In the genomic region with DNA sequence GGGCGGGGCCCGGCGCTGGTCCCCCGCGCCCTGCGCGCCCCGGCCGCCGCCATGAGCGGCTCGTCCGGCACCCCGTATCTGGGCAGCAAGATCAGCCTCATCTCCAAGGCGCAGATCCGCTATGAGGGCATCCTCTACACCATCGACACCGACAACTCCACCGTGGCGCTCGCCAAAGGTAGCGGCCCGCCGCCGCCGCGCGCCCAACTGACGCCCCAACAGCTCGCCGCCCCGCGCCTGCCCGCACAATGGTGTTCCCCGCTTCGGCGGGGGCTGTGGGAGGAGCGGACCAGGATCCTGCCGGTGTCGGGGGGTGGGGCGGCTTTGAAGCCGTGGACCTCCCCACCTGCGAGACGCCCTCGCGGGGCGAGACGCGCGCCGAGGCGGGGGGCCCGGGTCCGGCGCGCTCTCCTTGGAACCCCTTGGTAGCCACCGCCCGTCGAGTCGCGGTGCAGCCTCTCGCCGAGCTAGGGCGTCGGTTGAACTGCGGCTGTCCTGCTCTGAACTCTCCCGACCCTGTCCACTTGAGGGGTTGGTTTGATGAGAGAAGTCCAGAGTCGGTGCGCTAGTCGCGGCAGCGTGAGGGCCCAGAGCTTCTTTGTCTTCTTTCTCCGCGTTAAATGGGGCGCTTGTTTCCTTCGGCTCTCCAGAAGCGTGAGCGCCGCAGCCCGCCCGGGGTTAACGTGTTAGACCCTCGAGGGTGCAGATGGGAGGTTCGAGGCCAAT, we compare ENCODE assay signal across 8 mouse cellular contexts. TPM values are rescaled to one million over a fixed set of nuclear protein-coding genes. Genes with fewer than 3 reads are reported as not detected.
DNase-seq lines count a peak whose midpoint lies in the region; ATAC-seq and TF ChIP-seq lines count a peak whose summit lies in the region.

No protein-coding gene starts in this region.

- H3K9me3 ChIP-seq in ES-Bruce4 (replicated peaks; ENCODE audit: control insufficient read depth, insufficient read depth, low read length, poor library complexity, severe bottlenecking), result no peaks in the 10 kb centered on the region
- no peaks in the 10 kb centered on the region for H3K9me3 ChIP-seq in heart, embryonic 13.5 days
- H3K9me3 ChIP-seq in stomach, embryonic 15.5 days, result no peaks in the 10 kb centered on the region

- under 1% methylated on average over 83 of the region's 84 CpGs for WGBS in heart, embryonic 13.5 days
- 2% methylated on average over 83 of the region's 84 CpGs for WGBS in stomach, embryonic 15.5 days

- no peak for TF ChIP-seq POLR2A in ES-Bruce4 (IDR thresholded peaks at IDR 0.05; ENCODE audit: insufficient read depth, low read length)

- peaks cover 5% of the 10 kb centered on the region; the same call in 1 of the 2 replicates for H3K36me3 ChIP-seq in ES-Bruce4 (ENCODE audit: control insufficient read depth, insufficient read depth, low read length, poor library complexity, severe bottlenecking)
- peaks cover 29% of the 10 kb centered on the region for H3K36me3 ChIP-seq in heart, embryonic 13.5 days
- peaks cover 19% of the 10 kb centered on the region; the same call in 1 of the 2 replicates for H3K36me3 ChIP-seq in stomach, embryonic 15.5 days

- H3K4me3 ChIP-seq in ES-Bruce4 (ENCODE audit: low read depth, low read length), result peak overlapping the region; percentile 74
- H3K4me3 ChIP-seq in heart, embryonic 13.5 days, result peak overlapping the region; percentile 85
- peak overlapping the region; percentile 95 for H3K4me3 ChIP-seq in stomach, embryonic 15.5 days (replicated peaks)

- H3K27me3 ChIP-seq in ES-Bruce4 (ENCODE audit: control insufficient read depth, insufficient read depth, low read length, poor library complexity, severe bottlenecking), result no peaks in the 10 kb centered on the region; the same call in 1 of the 2 replicates
- H3K27me3 ChIP-seq in heart, embryonic 13.5 days (replicated peaks), result peaks cover 33% of the 10 kb centered on the region
- peaks cover 7% of the 10 kb centered on the region; the same call in 1 of the 2 replicates for H3K27me3 ChIP-seq in stomach, embryonic 15.5 days (replicated peaks)

- TF ChIP-seq EP300 in ES-Bruce4 (IDR thresholded peaks at IDR 0.05; ENCODE audit: insufficient read depth, low read depth, low read length), result no peak

- no peaks in the 10 kb centered on the region for H3K4me1 ChIP-seq in ES-Bruce4 (ENCODE audit: control insufficient read depth, insufficient read depth, low read length)
- H3K4me1 ChIP-seq in heart, embryonic 13.5 days, result peaks cover 43% of the 10 kb centered on the region
- H3K4me1 ChIP-seq in stomach, embryonic 15.5 days, result peaks cover 28% of the 10 kb centered on the region

- no peak overlapping the region for H3K27ac ChIP-seq in ES-Bruce4 (ENCODE audit: insufficient read depth, low read length)
- H3K27ac ChIP-seq in heart, embryonic 13.5 days (replicated peaks), result peak overlapping the region; percentile 92
- peak overlapping the region; percentile 94 for H3K27ac ChIP-seq in stomach, embryonic 15.5 days

- TF ChIP-seq CTCF in ES-Bruce4 (IDR thresholded peaks at IDR 0.05; ENCODE audit: low read depth, low read length), result no peak

- ATAC-seq in frontal cortex, adult (ENCODE audit: low TSS enrichment), result peak; percentile 22
- peak; percentile 11; the same call in 1 of the 2 replicates for ATAC-seq in heart, embryonic 13.5 days (ENCODE audit: extremely low read depth, insufficient number of reproducible peaks, low FRiP score, low TSS enrichment)
- peak; percentile 6; the same call in 1 of the 2 replicates for ATAC-seq in megakaryocyte, adult 5-6 weeks (ENCODE audit: poor library complexity, severe bottlenecking)
- peak; percentile 0; the same call in 1 of the 2 replicates for ATAC-seq in stomach, embryonic 15.5 days (ENCODE audit: insufficient read depth, low FRiP score, low read depth)

- peak overlapping the region; percentile 92 for H3K9ac ChIP-seq in ES-Bruce4 (ENCODE audit: low read depth, poor library complexity, severe bottlenecking)
- H3K9ac ChIP-seq in heart, embryonic 13.5 days, result peak overlapping the region; percentile 97
- H3K9ac ChIP-seq in stomach, embryonic 15.5 days, result peak overlapping the region; percentile 91

- H3K4me2 ChIP-seq in heart, embryonic 13.5 days, result peak overlapping the region; percentile 91
- peak overlapping the region; percentile 77 for H3K4me2 ChIP-seq in stomach, embryonic 15.5 days

- DNase-seq in frontal cortex, postnatal 36 days (ENCODE audit: low spot score in 2 of 2), result no peak
- peak; percentile 70 to 72 for DNase-seq in cerebellum, postnatal 14 days
- peak; percentile 28 to 71 for DNase-seq in kidney, postnatal 25 days

RNA-seq across cellular contexts. Expression of gene Lsm14b, which starts 0.5 kb away (rescaled TPM):
- 55.6 and 59.8 TPM in 2 replicates for polyA plus RNA-seq in ES-Bruce4 (2011; ENCODE audit: insufficient read depth, insufficient read length, low read depth, missing spikeins)
- 4.8 and 5.3 TPM in 2 replicates for polyA plus RNA-seq in heart, embryonic 13.5 days (2015; fragmentation: Nextera tagmentation; extraction: Ambion mirVana)
- total RNA-seq in megakaryocyte, adult 5-6 weeks (2015), result 10.6 and 10.9 TPM in 2 replicates
- 28.8 and 31.0 TPM in 2 replicates for total RNA-seq in megakaryocyte, adult 5-6 weeks (2017)
- 6.0 and 8.1 TPM in 2 replicates for polyA plus RNA-seq in stomach, embryonic 15.5 days (2015; fragmentation: Nextera tagmentation; extraction: Ambion mirVana)

RNA-seq across cellular contexts. Expression of gene Psma7, which starts 16.9 kb away (rescaled TPM):
- 257 and 264 TPM in 2 replicates for polyA plus RNA-seq in ES-Bruce4 (2011; ENCODE audit: insufficient read depth, insufficient read length, low read depth, missing spikeins)
- polyA plus RNA-seq in heart, embryonic 13.5 days (2015; fragmentation: Nextera tagmentation; extraction: Ambion mirVana), result 382 and 477 TPM in 2 replicates
- 439 and 533 TPM in 2 replicates for total RNA-seq in megakaryocyte, adult 5-6 weeks (2015)
- 536 and 608 TPM in 2 replicates for total RNA-seq in megakaryocyte, adult 5-6 weeks (2017)
- 558 and 580 TPM in 2 replicates for polyA plus RNA-seq in stomach, embryonic 15.5 days (2015; fragmentation: Nextera tagmentation; extraction: Ambion mirVana)

RNA-seq across cellular contexts. Expression of gene Ss18l1, which starts 17.0 kb away (rescaled TPM):
- polyA plus RNA-seq in ES-Bruce4 (2011; ENCODE audit: insufficient read depth, insufficient read length, low read depth, missing spikeins), result 5.1 TPM in 2 replicates
- 2.5 and 3.0 TPM in 2 replicates for polyA plus RNA-seq in heart, embryonic 13.5 days (2015; fragmentation: Nextera tagmentation; extraction: Ambion mirVana)
- 3.2 and 5.5 TPM in 2 replicates for total RNA-seq in megakaryocyte, adult 5-6 weeks (2015)
- 4.2 and 4.6 TPM in 2 replicates for total RNA-seq in megakaryocyte, adult 5-6 weeks (2017)
- polyA plus RNA-seq in stomach, embryonic 15.5 days (2015; fragmentation: Nextera tagmentation; extraction: Ambion mirVana), result 4.1 and 4.4 TPM in 2 replicates

RNA-seq across cellular contexts. Expression of gene Mtg2, which starts 45.1 kb away (rescaled TPM):
- 12.4 and 14.7 TPM in 2 replicates for polyA plus RNA-seq in ES-Bruce4 (2011; ENCODE audit: insufficient read depth, insufficient read length, low read depth, missing spikeins)
- 23.9 and 24.8 TPM in 2 replicates for polyA plus RNA-seq in heart, embryonic 13.5 days (2015; fragmentation: Nextera tagmentation; extraction: Ambion mirVana)
- 3.3 and 4.9 TPM in 2 replicates for total RNA-seq in megakaryocyte, adult 5-6 weeks (2015)
- 4.5 and 6.6 TPM in 2 replicates for total RNA-seq in megakaryocyte, adult 5-6 weeks (2017)
- polyA plus RNA-seq in stomach, embryonic 15.5 days (2015; fragmentation: Nextera tagmentation; extraction: Ambion mirVana), result 25.2 and 25.9 TPM in 2 replicates

RNA-seq across cellular contexts. Expression of gene Taf4, which starts 48.9 kb away (rescaled TPM):
- polyA plus RNA-seq in ES-Bruce4 (2011; ENCODE audit: insufficient read depth, insufficient read length, low read depth, missing spikeins), result 22.4 and 26.4 TPM in 2 replicates
- polyA plus RNA-seq in heart, embryonic 13.5 days (2015; fragmentation: Nextera tagmentation; extraction: Ambion mirVana), result 1.7 and 1.9 TPM in 2 replicates
- 28.4 and 31.8 TPM in 2 replicates for total RNA-seq in megakaryocyte, adult 5-6 weeks (2015)
- 27.6 and 43.5 TPM in 2 replicates for total RNA-seq in megakaryocyte, adult 5-6 weeks (2017)
- 3.6 and 3.7 TPM in 2 replicates for polyA plus RNA-seq in stomach, embryonic 15.5 days (2015; fragmentation: Nextera tagmentation; extraction: Ambion mirVana)

Comparison
In these comparisons a context has a peak if more than half of its experiments do, and no peak if none do; other contexts are left out.
1. DNase-seq: peak in cerebellum, postnatal 14 days (2 of 2) and kidney, postnatal 25 days (2 of 2); none in frontal cortex, postnatal 36 days (0 of 2).
2. Peak in every context shown above with its lines, with median percentiles within 50 percentile points of each other: ATAC-seq, H3K4me3 ChIP-seq and H3K9ac ChIP-seq.